Mouse (Mus musculus): ENCODE measurements around the gene Ctsd.
A peak's percentile ranks its signal among the peaks of the same experiment; 100 is the strongest.
"Not testable (repeated sequence)": the region's sequence is repeated elsewhere in the genome, so short reads cannot be mapped to it uniquely, and the experiment has no call there.

Gene Ctsd

GRCm38 (mm10) chr7:142373641-142374412 is 14.0 kb downstream of the Ctsd start, which contains the start of gene Ifitm10:
Gene Ifitm10 (minus strand): TSS chr7:142373753.
- DNase-seq, result peak; percentile 31

GRCm38 (mm10) chr7:142373039-142373438 is 14.8 kb downstream of the Ctsd start:
- no peak for DNase-seq

GRCm38 (mm10) chr7:142371768-142372661 is 15.8 kb downstream of the Ctsd start:
- DNase-seq, result peak; percentile 37

- DNase-seq, result no peak
Measured at GRCm38 (mm10) chr7:142371398-142371767, 16.5 kb downstream of the Ctsd start.

GRCm38 (mm10) chr7:142370937-142371336 is 16.9 kb downstream of the Ctsd start:
- DNase-seq, result no peak

GRCm38 (mm10) chr7:142369820-142370219 is 18.0 kb downstream of the Ctsd start:
- no peak for DNase-seq

GRCm38 (mm10) chr7:142368856-142369255 is 19.0 kb downstream of the Ctsd start:
- no peak for DNase-seq

- no peak for DNase-seq
Measured at GRCm38 (mm10) chr7:142363107-142363506, 24.7 kb downstream of the Ctsd start.

GRCm38 (mm10) chr7:142360743-142361142 is 27.1 kb downstream of the Ctsd start:
- DNase-seq, result no peak

GRCm38 (mm10) chr7:142359129-142359528 is 28.7 kb downstream of the Ctsd start:
- no peak for DNase-seq

- no peak for DNase-seq
Measured at GRCm38 (mm10) chr7:142357566-142357965, 30.3 kb downstream of the Ctsd start.

- no peak for DNase-seq
Measured at GRCm38 (mm10) chr7:142354661-142355233, 33.1 kb downstream of the Ctsd start.

GRCm38 (mm10) chr7:142353854-142354253 is 34.0 kb downstream of the Ctsd start:
- DNase-seq, result no peak

- DNase-seq, result no peak
Measured at GRCm38 (mm10) chr7:142351569-142351968, 36.3 kb downstream of the Ctsd start.

GRCm38 (mm10) chr7:142349308-142349961 is 38.4 kb downstream of the Ctsd start:
- no peak for DNase-seq

GRCm38 (mm10) chr7:142347542-142347941 is 40.3 kb downstream of the Ctsd start:
- no peak for DNase-seq

- no peak for DNase-seq
Measured at GRCm38 (mm10) chr7:142342247-142342640, 45.6 kb downstream of the Ctsd start.

- no peak for DNase-seq
Measured at GRCm38 (mm10) chr7:142341564-142342246, 46.1 kb downstream of the Ctsd start.

- DNase-seq, result no peak
Measured at GRCm38 (mm10) chr7:142340269-142340970, 47.4 kb downstream of the Ctsd start.

GRCm38 (mm10) chr7:142335151-142335550 is 52.7 kb downstream of the Ctsd start:
- no peak for DNase-seq

- DNase-seq, result peak; percentile 95
Measured at GRCm38 (mm10) chr7:142334246-142334645, 53.6 kb downstream of the Ctsd start.

GRCm38 (mm10) chr7:142332741-142333140 is 55.1 kb downstream of the Ctsd start:
- DNase-seq, result not testable (repeated sequence)

Data from kidney, postnatal 10 days (tissue).